ENCODE assay signal across 8 mouse cellular contexts in genomic region chr8:111185472-111185947, GRCm38 (mm10).
DNase-seq lines count a peak whose midpoint lies in the region; ATAC-seq lines count a peak whose summit lies in the region.

No protein-coding gene starts in this region.

- no peak for ATAC-seq in megakaryocyte-erythroid progenitor cell, adult 5-6 weeks (replicated peaks; ENCODE audit: low FRiP score, low TSS enrichment, poor library complexity, severe bottlenecking)

- no peaks in the 10 kb centered on the region for H3K4me1 ChIP-seq in heart, embryonic 10.5 days

- DNase-seq in heart, adult 11 months = peak; percentile 94
- DNase-seq in heart, embryonic 10.5 days (ENCODE audit: low spot score) = no peak
- peak; percentile 84 for DNase-seq in MN1 (ENCODE audit: low spot score)
- DNase-seq in cerebellum, adult 9-10 months = peak; percentile 86
- peak; percentile 71 for DNase-seq in heart, postnatal 4 days
- DNase-seq in left cerebral cortex, postnatal 4 days = peak; percentile 77
- DNase-seq in lung, postnatal 4 days = no peak

- H3K9me3 ChIP-seq in heart, embryonic 10.5 days = no peaks in the 10 kb centered on the region

- WGBS in heart, embryonic 10.5 days = 79% methylated on average over 4 of the region's 4 CpGs

- H3K27me3 ChIP-seq in heart, embryonic 10.5 days (ENCODE audit: insufficient read depth, poor library complexity, severe bottlenecking) = no peaks in the 10 kb centered on the region

- H3K4me3 ChIP-seq in heart, embryonic 10.5 days = no peak overlapping the region

- intact Hi-C loops in left cerebral cortex, postnatal 4 days (cut with DNase I) = loop anchor here (5.0 kb wide), 1 partner anchor 143 kb away; no protein-coding TSS in a partner anchor

- H3K36me3 ChIP-seq in heart, embryonic 10.5 days = peaks cover 72% of the 10 kb centered on the region

- no peak overlapping the region for H3K27ac ChIP-seq in heart, embryonic 10.5 days

Comparison
In these comparisons a context has a peak if more than half of its experiments do, and no peak if none do; other contexts are left out.
1. DNase-seq: peak in heart, adult 11 months (single experiment), MN1 (single experiment), cerebellum, adult 9-10 months (single experiment), heart, postnatal 4 days (single experiment) and left cerebral cortex, postnatal 4 days (single experiment); none in heart, embryonic 10.5 days (single experiment) and lung, postnatal 4 days (0 of 2).